14 mouse cellular contexts compared by ENCODE assay signal in the genomic region with DNA sequence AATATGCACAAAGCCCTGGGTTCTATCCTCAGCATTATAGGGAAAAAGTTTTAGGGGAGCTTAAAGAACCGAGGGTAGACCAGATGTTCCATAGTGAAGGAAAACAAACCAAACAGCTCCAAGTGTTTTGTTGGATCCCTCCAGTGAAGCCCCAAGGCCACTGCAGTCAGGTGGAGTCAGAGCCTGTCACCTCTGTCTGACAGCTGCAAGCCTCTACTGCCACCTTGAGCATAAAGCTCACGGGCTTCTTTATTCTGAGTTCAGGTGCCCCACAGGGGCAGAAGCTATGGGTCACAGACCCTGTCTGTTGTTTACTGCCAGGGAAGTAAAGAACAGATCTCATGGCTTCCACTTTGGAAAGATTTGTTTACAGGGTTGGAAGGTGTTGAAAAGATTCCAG. TPM values are rescaled to one million over a fixed set of nuclear protein-coding genes. Genes with fewer than 3 reads are reported as not detected.
A peak's percentile ranks its signal among the peaks of the same experiment; 100 is the strongest.
DNase-seq lines count a peak whose midpoint lies in the region; ATAC-seq lines count a peak whose summit lies in the region.
"Had no signal": no experiment of that assay in that cellular context is flagged by ENCODE, and none has a peak within 500 bp of the region (broad histone marks: within the 10 kb centered on the region; RNA-seq: fewer than 3 reads in every experiment).

No protein-coding gene starts in this region.

- H3K9ac ChIP-seq in midbrain, embryonic 15.5 days: no peak overlapping the region
- H3K9ac ChIP-seq in midbrain, embryonic 14.5 days (replicated peaks; ENCODE audit: low read length): no peak overlapping the region
- H3K9ac ChIP-seq: embryonic facial prominence, embryonic 15.5 days; midbrain, embryonic 12.5 days; stomach, embryonic 15.5 days had no signal

- no peaks in the 10 kb centered on the region for H3K9me3 ChIP-seq in midbrain, embryonic 15.5 days
- H3K9me3 ChIP-seq in midbrain, embryonic 14.5 days (ENCODE audit: control insufficient read depth, low read length): no peaks in the 10 kb centered on the region
- H3K9me3 ChIP-seq: embryonic facial prominence, embryonic 15.5 days; midbrain, embryonic 12.5 days; stomach, embryonic 15.5 days had no signal

- no peak overlapping the region for H3K4me2 ChIP-seq in midbrain, embryonic 15.5 days
- no peak overlapping the region for H3K4me2 ChIP-seq in midbrain, embryonic 14.5 days (ENCODE audit: low read length)
- H3K4me2 ChIP-seq: embryonic facial prominence, embryonic 15.5 days; midbrain, embryonic 12.5 days; stomach, embryonic 15.5 days had no signal

- WGBS in midbrain, embryonic 15.5 days: 70% methylated on average over 2 of the region's 2 CpGs
- 71% methylated on average over 2 of the region's 2 CpGs for WGBS in midbrain, embryonic 14.5 days

- H3K27ac ChIP-seq in midbrain, embryonic 15.5 days: no peak overlapping the region
- no peak overlapping the region for H3K27ac ChIP-seq in midbrain, embryonic 14.5 days (replicated peaks; ENCODE audit: low read depth, low read length)
- H3K27ac ChIP-seq: embryonic facial prominence, embryonic 15.5 days; midbrain, embryonic 12.5 days; stomach, embryonic 15.5 days had no signal

- no peaks in the 10 kb centered on the region for H3K36me3 ChIP-seq in midbrain, embryonic 15.5 days (replicated peaks)
- no peaks in the 10 kb centered on the region for H3K36me3 ChIP-seq in midbrain, embryonic 14.5 days (ENCODE audit: control insufficient read depth, insufficient read depth, low read length)
- H3K36me3 ChIP-seq: embryonic facial prominence, embryonic 15.5 days; midbrain, embryonic 12.5 days; stomach, embryonic 15.5 days had no signal

- ATAC-seq in midbrain, embryonic 15.5 days (replicated peaks): 0 out of 2 replicates have a peak, but pooled peaks have one; percentile 28
- ATAC-seq in midbrain, embryonic 14.5 days (ENCODE audit: low FRiP score, low TSS enrichment): no peak
- no peak for ATAC-seq in inflammation-experienced regulatory T-cells, adult 6 months
- ATAC-seq: intestine, embryonic 16.5 days had no signal

- H3K4me1 ChIP-seq in midbrain, embryonic 15.5 days: no peaks in the 10 kb centered on the region
- no peaks in the 10 kb centered on the region for H3K4me1 ChIP-seq in midbrain, embryonic 14.5 days (ENCODE audit: control insufficient read depth, insufficient read depth, low read length)
- H3K4me1 ChIP-seq: embryonic facial prominence, embryonic 15.5 days; midbrain, embryonic 12.5 days; stomach, embryonic 15.5 days had no signal

- H3K27me3 ChIP-seq in midbrain, embryonic 15.5 days (replicated peaks): no peaks in the 10 kb centered on the region
- H3K27me3 ChIP-seq in midbrain, embryonic 14.5 days (ENCODE audit: control insufficient read depth, insufficient read depth, low read length): no peaks in the 10 kb centered on the region
- H3K27me3 ChIP-seq: embryonic facial prominence, embryonic 15.5 days; stomach, embryonic 15.5 days had no signal

- no peak overlapping the region for H3K4me3 ChIP-seq in midbrain, embryonic 15.5 days
- H3K4me3 ChIP-seq in midbrain, embryonic 14.5 days (replicated peaks; ENCODE audit: low read depth, low read length): no peak overlapping the region
- H3K4me3 ChIP-seq: embryonic facial prominence, embryonic 15.5 days; midbrain, embryonic 12.5 days; stomach, embryonic 15.5 days had no signal

- peak; percentile 87 for DNase-seq in heart, adult 11 months
- no peak for DNase-seq in heart, adult 8-10 months (ENCODE audit: low spot score)
- DNase-seq in midbrain, embryonic 14.5 days: no peak
- peak; percentile 9 for DNase-seq in induced T-regulatory cell, adult 2 months (ENCODE audit: low read depth)
- DNase-seq in thymus, postnatal 36 days: peak; percentile 30 to 47
- DNase-seq in spleen, postnatal 14 days (ENCODE audit: low spot score in 2 of 2): no peak
- DNase-seq: cerebellum, adult 11 months had no signal

RNA-seq across cellular contexts. Expression of gene Nyx, which starts 47.2 kb away (rescaled TPM):
- total RNA-seq in heart, adult 8-10 months (2022): under 1 TPM; 0.16 to 0.38 (median 0.18) TPM
- polyA plus RNA-seq in midbrain, embryonic 15.5 days (2015; fragmentation: Nextera tagmentation; extraction: Ambion mirVana): 0.18 and 0.26 TPM in 2 replicates
- 0.12 and 0.15 TPM in 2 replicates for polyA plus RNA-seq in midbrain, embryonic 14.5 days (2014; fragmentation: Nextera tagmentation; extraction: Ambion mirVana)
- polyA plus RNA-seq in inflammation-experienced regulatory T-cells, adult 6 months (2017; shearing (Covaris generic)): under 1 TPM in 1 of 3 experiments, not detected in 2; 0.07 TPM
- polyA plus RNA-seq: limb, embryonic 11.5 days had no signal

Comparison
In these comparisons a context has a peak if more than half of its experiments do, and no peak if none do; other contexts are left out.
1. DNase-seq: peak in heart, adult 11 months (single experiment), induced T-regulatory cell, adult 2 months (single experiment) and thymus, postnatal 36 days (2 of 2); none in heart, adult 8-10 months (single experiment), midbrain, embryonic 14.5 days (single experiment) and spleen, postnatal 14 days (0 of 2).